Comparison of ENCODE assay signal across 8 mouse cellular contexts in the genomic region with DNA sequence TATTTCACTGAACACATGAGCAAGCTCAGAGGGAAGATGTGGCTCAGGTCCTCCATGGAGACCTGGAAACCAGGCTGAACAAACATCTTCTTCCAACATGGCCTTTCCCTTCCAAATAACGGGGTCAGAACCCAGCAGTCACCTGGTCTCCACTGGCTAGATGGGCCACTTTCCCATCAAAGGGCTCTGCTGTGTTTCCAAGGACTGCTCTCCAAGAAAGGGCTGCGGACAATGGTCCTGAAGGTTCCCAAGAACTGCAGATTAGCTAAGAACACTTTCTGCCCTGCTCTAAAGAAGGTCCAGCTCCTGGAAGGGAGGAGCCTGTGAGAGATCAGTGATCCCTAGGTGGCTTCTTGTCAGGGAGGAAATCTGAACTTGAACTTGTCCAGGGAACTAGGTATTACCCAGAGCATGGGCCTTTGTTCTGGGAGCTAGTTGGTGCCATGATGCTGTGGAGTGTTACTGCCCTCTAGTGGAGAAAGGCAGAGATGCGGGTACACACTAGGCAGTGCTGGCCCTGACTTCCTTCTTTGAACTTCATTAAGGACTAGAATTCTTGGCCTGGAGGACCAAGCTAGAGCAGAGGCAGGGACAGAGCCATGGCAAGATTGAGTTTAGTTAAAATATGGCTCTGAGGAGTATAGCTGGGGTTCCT. TPM values are rescaled to one million over a fixed set of nuclear protein-coding genes. Genes with fewer than 3 reads are reported as not detected.
DNase-seq lines count a peak whose midpoint lies in the region; ATAC-seq lines count a peak whose summit lies in the region.

No protein-coding gene starts in this region.

- H3K4me3 ChIP-seq in hindbrain, embryonic 14.5 days (replicated peaks; ENCODE audit: low read length): no peak overlapping the region

- H3K4me1 ChIP-seq in hindbrain, embryonic 14.5 days (replicated peaks; ENCODE audit: control insufficient read depth, insufficient read depth, low read length): no peaks in the 10 kb centered on the region

- DNase-seq in WW6 (ENCODE audit: low read depth, low spot score): peak; percentile 63
- DNase-seq in cerebellum, postnatal 25 days: peak; percentile 81 to 85
- DNase-seq in frontal cortex, postnatal 25 days (ENCODE audit: low spot score in 2 of 2): peak; percentile 73 to 85
- DNase-seq in hindbrain, embryonic 14.5 days (ENCODE audit: low spot score): peak; percentile 91
- peak; percentile 71 to 84 for DNase-seq in layer of hippocampus, postnatal 25 days (ENCODE audit: extremely low spot score in 1 of 2, low spot score in 1 of 2)
- DNase-seq in lung, postnatal 25 days (ENCODE audit: low spot score): peak; percentile 84
- peak; percentile 72 for DNase-seq in retina, postnatal 7 days (ENCODE audit: low read depth, low spot score)
- DNase-seq in thymus, postnatal 4 days: peak; percentile 80

- peak; percentile 94 for ATAC-seq in hindbrain, embryonic 14.5 days (ENCODE audit: low FRiP score)

- H3K9ac ChIP-seq in hindbrain, embryonic 14.5 days: no peak overlapping the region

- H3K36me3 ChIP-seq in hindbrain, embryonic 14.5 days (replicated peaks; ENCODE audit: control insufficient read depth, insufficient read depth): no peaks in the 10 kb centered on the region

- H3K4me2 ChIP-seq in hindbrain, embryonic 14.5 days (replicated peaks): no peak overlapping the region

- H3K9me3 ChIP-seq in hindbrain, embryonic 14.5 days (ENCODE audit: control insufficient read depth, low read length): no peaks in the 10 kb centered on the region

- no peaks in the 10 kb centered on the region for H3K27me3 ChIP-seq in hindbrain, embryonic 14.5 days (ENCODE audit: control insufficient read depth, insufficient read depth, low read length)

- H3K27ac ChIP-seq in hindbrain, embryonic 14.5 days: no peak overlapping the region

- WGBS in hindbrain, embryonic 14.5 days: 38% methylated on average over 3 of the region's 3 CpGs

RNA-seq across cellular contexts. Expression of a gene that starts 5.1 kb away (rescaled TPM):
- polyA plus RNA-seq in hindbrain, embryonic 14.5 days (2014; fragmentation: Nextera tagmentation; extraction: Ambion mirVana): not detected in 2 replicates
- not detected for total RNA-seq in layer of hippocampus, postnatal 25 days (2021)

RNA-seq across cellular contexts. Expression of a gene that starts 18.7 kb away (rescaled TPM):
- not detected in 2 replicates for polyA plus RNA-seq in hindbrain, embryonic 14.5 days (2014; fragmentation: Nextera tagmentation; extraction: Ambion mirVana)
- total RNA-seq in layer of hippocampus, postnatal 25 days (2021): not detected

RNA-seq across cellular contexts. Expression of a gene that starts 20.2 kb away (rescaled TPM):
- polyA plus RNA-seq in hindbrain, embryonic 14.5 days (2014; fragmentation: Nextera tagmentation; extraction: Ambion mirVana): not detected in 2 replicates
- under 1 TPM in 1 of 2 experiments, not detected in 1; 0.23 TPM for total RNA-seq in layer of hippocampus, postnatal 25 days (2021)

RNA-seq across cellular contexts. Expression of a gene that starts 37.7 kb away (rescaled TPM):
- polyA plus RNA-seq in hindbrain, embryonic 14.5 days (2014; fragmentation: Nextera tagmentation; extraction: Ambion mirVana): not detected in 2 replicates
- total RNA-seq in layer of hippocampus, postnatal 25 days (2021): not detected

RNA-seq across cellular contexts. Expression of a gene that starts 43.0 kb away (rescaled TPM):
- polyA plus RNA-seq in hindbrain, embryonic 14.5 days (2014; fragmentation: Nextera tagmentation; extraction: Ambion mirVana): not detected in 2 replicates
- not detected for total RNA-seq in layer of hippocampus, postnatal 25 days (2021)
